Mouse (Mus musculus): ENCODE results near the gene Pgm3. TPM values are rescaled to one million over a fixed set of nuclear protein-coding genes. Genes with fewer than 3 reads are reported as not detected.
A peak's percentile ranks its signal among the peaks of the same experiment; 100 is the strongest.

Pgm3 gene
- polyA plus RNA-seq, 1 experiment from 2014 or later = 34.0 TPM

- Histone ChIP-seq H3K27me3 (ENCODE audit: control insufficient read depth, insufficient read depth, low read length) (no peaks in the 10 kb centered on the region), H3K4me2 (ENCODE audit: low read depth, low read length) (no peak overlapping the region), H3K27ac (ENCODE audit: low read length) (no peak overlapping the region), H3K4me1 (ENCODE audit: control insufficient read depth, insufficient read depth, low read length) (no peaks in the 10 kb centered on the region), H3K4me3 (replicated peaks; ENCODE audit: low read length) (no peak overlapping the region), H3K9me3 (replicated peaks; ENCODE audit: control insufficient read depth, low read length) (no peaks in the 10 kb centered on the region), H3K36me3 (ENCODE audit: control insufficient read depth, insufficient read depth, low read length) (no peaks in the 10 kb centered on the region), H3K9ac (ENCODE audit: low read length) (no peak overlapping the region)
- ATAC-seq (ENCODE audit: insufficient read depth, low FRiP score) = no peak
- WGBS = 75% methylated on average over 19 of the region's 19 CpGs
Measured at GRCm38 (mm10) chr9:86592676-86593668, 21.3 kb upstream of the Pgm3 start.

GRCm38 (mm10) chr9:86587019-86587795 lies 15.6 kb upstream of the Pgm3 start:
- Histone ChIP-seq H3K36me3 (ENCODE audit: control insufficient read depth, insufficient read depth, low read length) (no peaks in the 10 kb centered on the region), H3K4me2 (ENCODE audit: low read depth, low read length) (no peak overlapping the region), H3K27me3 (ENCODE audit: control insufficient read depth, insufficient read depth, low read length) (no peaks in the 10 kb centered on the region), H3K27ac (ENCODE audit: low read length) (no peak overlapping the region), H3K4me1 (ENCODE audit: control insufficient read depth, insufficient read depth, low read length) (no peaks in the 10 kb centered on the region), H3K9me3 (replicated peaks; ENCODE audit: control insufficient read depth, low read length) (no peaks in the 10 kb centered on the region), H3K4me3 (replicated peaks; ENCODE audit: low read length) (no peak overlapping the region), H3K9ac (ENCODE audit: low read length) (no peak overlapping the region)
- 87% methylated on average over 11 of the region's 11 CpGs for WGBS
- no peak for ATAC-seq (ENCODE audit: insufficient read depth, low FRiP score)

- Histone ChIP-seq H3K4me2 (ENCODE audit: low read depth, low read length) (no peak overlapping the region), H3K4me1 (ENCODE audit: control insufficient read depth, insufficient read depth, low read length) (no peaks in the 10 kb centered on the region), H3K36me3 (ENCODE audit: control insufficient read depth, insufficient read depth, low read length) (no peaks in the 10 kb centered on the region), H3K9ac (ENCODE audit: low read length) (no peak overlapping the region), H3K27ac (ENCODE audit: low read length) (no peak overlapping the region), H3K27me3 (ENCODE audit: control insufficient read depth, insufficient read depth, low read length) (no peaks in the 10 kb centered on the region), H3K4me3 (replicated peaks; ENCODE audit: low read length) (no peak overlapping the region), H3K9me3 (replicated peaks; ENCODE audit: control insufficient read depth, low read length) (no peaks in the 10 kb centered on the region)
- whole genome bisulfite sequencing = 50% methylated on average over 3 of the region's 3 CpGs
- ATAC-seq (ENCODE audit: insufficient read depth, low FRiP score) = no peak
Measured at GRCm38 (mm10) chr9:86583740-86584139, 12.1 kb upstream of the Pgm3 start.

- no peak for ATAC-seq (ENCODE audit: insufficient read depth, low FRiP score)
- H3K9ac ChIP-seq (ENCODE audit: low read length) = no peak overlapping the region
- no peaks in the 10 kb centered on the region for H3K36me3 ChIP-seq (ENCODE audit: control insufficient read depth, insufficient read depth, low read length)
- H3K27me3 ChIP-seq (ENCODE audit: control insufficient read depth, insufficient read depth, low read length) = no peaks in the 10 kb centered on the region
- no peak overlapping the region for H3K4me3 ChIP-seq (replicated peaks; ENCODE audit: low read length)
- no peaks in the 10 kb centered on the region for H3K4me1 ChIP-seq (ENCODE audit: control insufficient read depth, insufficient read depth, low read length)
- no peak overlapping the region for H3K4me2 ChIP-seq (ENCODE audit: low read depth, low read length)
- 66% methylated on average over 10 of the region's 10 CpGs for WGBS
- H3K9me3 ChIP-seq (replicated peaks; ENCODE audit: control insufficient read depth, low read length) = no peaks in the 10 kb centered on the region
- H3K27ac ChIP-seq (ENCODE audit: low read length) = no peak overlapping the region
Measured at GRCm38 (mm10) chr9:86579657-86580056, 8.0 kb upstream of the Pgm3 start.

- no peak overlapping the region for H3K4me2 ChIP-seq (ENCODE audit: low read depth, low read length)
- no peaks in the 10 kb centered on the region for H3K36me3 ChIP-seq (ENCODE audit: control insufficient read depth, insufficient read depth, low read length)
- H3K4me1 ChIP-seq (ENCODE audit: control insufficient read depth, insufficient read depth, low read length) = peaks cover 17% of the 10 kb centered on the region
- no peaks in the 10 kb centered on the region for H3K9me3 ChIP-seq (replicated peaks; ENCODE audit: control insufficient read depth, low read length)
- no peaks in the 10 kb centered on the region for H3K27me3 ChIP-seq (ENCODE audit: control insufficient read depth, insufficient read depth, low read length)
- no peak overlapping the region for H3K27ac ChIP-seq (ENCODE audit: low read length)
- no peak overlapping the region for H3K4me3 ChIP-seq (replicated peaks; ENCODE audit: low read length)
- no peak overlapping the region for H3K9ac ChIP-seq (ENCODE audit: low read length)
- 91% methylated on average over 6 of the region's 6 CpGs for WGBS
- no peak for ATAC-seq (ENCODE audit: insufficient read depth, low FRiP score)
Measured at GRCm38 (mm10) chr9:86575178-86575577, 3.5 kb upstream of the Pgm3 start.

GRCm38 (mm10) chr9:86573616-86574303 lies 2.1 kb upstream of the Pgm3 start:
- H3K27ac ChIP-seq (ENCODE audit: low read length) = no peak overlapping the region
- no peak overlapping the region for H3K9ac ChIP-seq (ENCODE audit: low read length)
- peaks cover 19% of the 10 kb centered on the region for H3K4me1 ChIP-seq (ENCODE audit: control insufficient read depth, insufficient read depth, low read length)
- ATAC-seq (ENCODE audit: insufficient read depth, low FRiP score) = no peak
- no peaks in the 10 kb centered on the region for H3K36me3 ChIP-seq (ENCODE audit: control insufficient read depth, insufficient read depth, low read length)
- no peak overlapping the region for H3K4me2 ChIP-seq (ENCODE audit: low read depth, low read length)
- H3K9me3 ChIP-seq (replicated peaks; ENCODE audit: control insufficient read depth, low read length) = no peaks in the 10 kb centered on the region
- H3K27me3 ChIP-seq (ENCODE audit: control insufficient read depth, insufficient read depth, low read length) = no peaks in the 10 kb centered on the region
- no peak overlapping the region for H3K4me3 ChIP-seq (replicated peaks; ENCODE audit: low read length)
- WGBS = 77% methylated on average over 20 of the region's 20 CpGs

- peak overlapping the region; percentile 89 for H3K4me3 ChIP-seq (replicated peaks; ENCODE audit: low read length)
- 11% methylated on average over 13 of the region's 13 CpGs for WGBS
- no peak for ATAC-seq (ENCODE audit: insufficient read depth, low FRiP score)
- no peak overlapping the region for H3K27ac ChIP-seq (ENCODE audit: low read length)
- H3K4me1 ChIP-seq (ENCODE audit: control insufficient read depth, insufficient read depth, low read length) = peaks cover 19% of the 10 kb centered on the region
- H3K27me3 ChIP-seq (ENCODE audit: control insufficient read depth, insufficient read depth, low read length) = no peaks in the 10 kb centered on the region
- no peaks in the 10 kb centered on the region; the same call in 1 of the 2 replicates for H3K36me3 ChIP-seq (ENCODE audit: control insufficient read depth, insufficient read depth, low read length)
- peak overlapping the region; percentile 71 for H3K9ac ChIP-seq (ENCODE audit: low read length)
- no peaks in the 10 kb centered on the region for H3K9me3 ChIP-seq (replicated peaks; ENCODE audit: control insufficient read depth, low read length)
- peak overlapping the region; percentile 100 for H3K4me2 ChIP-seq (ENCODE audit: low read depth, low read length)
Measured at GRCm38 (mm10) chr9:86572636-86573291, 1.1 kb upstream of the Pgm3 start.

GRCm38 (mm10) chr9:86572196-86572595 lies 554 bp upstream of the Pgm3 start:
- Histone ChIP-seq H3K27ac (ENCODE audit: low read length) (no peak overlapping the region), H3K9ac (ENCODE audit: low read length) (peak overlapping the region; percentile 71), H3K4me3 (replicated peaks; ENCODE audit: low read length) (peak overlapping the region; percentile 89), H3K36me3 (ENCODE audit: control insufficient read depth, insufficient read depth, low read length) (no peaks in the 10 kb centered on the region; the same call in 1 of the 2 replicates), H3K27me3 (ENCODE audit: control insufficient read depth, insufficient read depth, low read length) (no peaks in the 10 kb centered on the region), H3K4me2 (ENCODE audit: low read depth, low read length) (peak overlapping the region; percentile 100), H3K4me1 (ENCODE audit: control insufficient read depth, insufficient read depth, low read length) (peaks cover 19% of the 10 kb centered on the region), H3K9me3 (replicated peaks; ENCODE audit: control insufficient read depth, low read length) (no peaks in the 10 kb centered on the region)
- ATAC-seq (ENCODE audit: insufficient read depth, low FRiP score) = peak; percentile 18; the same call in 1 of the 2 replicates
- WGBS = under 1% methylated on average over 25 of the region's 25 CpGs
